Mouse (Mus musculus) liver, embryonic 14.5 days (tissue): Measurements from ENCODE around the gene Nudt17.

Experiments
- CTCF ChIP-seq: IDR thresholded peaks from 2 replicates; pipeline ENCODE4 v1.5.1; 2016; ENCODE audit warnings: antibody characterized with exemption, low read depth, control low read depth
- EP300 ChIP-seq: IDR thresholded peaks from 2 replicates; pipeline ENCODE4 v1.6.1; 2016; ENCODE audit warnings: antibody characterized with exemption, low read depth

DNA sequence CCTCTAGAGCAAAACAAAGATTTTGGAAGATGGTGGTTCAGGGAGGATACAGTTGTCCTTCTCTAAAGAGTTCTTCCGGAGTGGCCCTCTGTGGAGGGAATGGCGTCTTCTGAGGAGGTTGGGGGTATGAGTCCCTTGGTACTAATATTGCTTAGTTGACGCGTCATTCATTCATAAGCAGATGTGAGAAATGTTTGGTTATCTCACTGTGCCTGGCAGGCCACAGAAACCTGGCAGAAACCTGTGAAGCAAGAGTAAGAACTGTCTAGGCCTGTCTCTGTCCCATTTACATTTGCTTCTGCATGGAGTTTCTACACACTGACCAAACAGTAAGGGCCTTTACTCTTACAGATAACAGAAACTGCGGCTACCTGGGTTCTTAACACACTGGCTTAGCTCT lies 36.8 kb downstream of the Nudt17 start:
- TF ChIP-seq CTCF (no peak), EP300 (no peak)
